In the genomic region with DNA sequence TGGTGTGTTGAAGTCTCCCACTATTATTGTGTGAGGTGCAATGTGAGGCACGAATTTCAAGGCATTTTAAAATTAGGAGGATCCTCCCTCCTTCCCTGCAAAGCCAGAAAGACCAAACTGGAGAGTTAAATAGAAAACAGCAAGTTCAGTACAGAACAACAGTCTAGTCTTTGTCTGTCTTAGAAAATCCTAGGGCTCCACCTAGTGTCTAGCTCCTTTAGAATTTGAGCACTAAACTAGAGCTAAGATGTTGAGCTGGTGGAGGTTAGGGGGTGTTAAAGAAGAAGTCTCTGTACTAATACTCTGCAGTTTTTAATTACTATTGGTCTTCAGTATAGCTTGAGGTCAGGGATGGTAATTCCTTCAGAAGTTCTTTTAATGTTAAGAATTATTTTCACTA, we compare ENCODE assay signal across 10 mouse cellular contexts. TPM values are rescaled to one million over a fixed set of nuclear protein-coding genes. Genes with fewer than 3 reads are reported as not detected.
DNase-seq lines count a peak whose midpoint lies in the region; ATAC-seq lines count a peak whose summit lies in the region.
"Had no signal": no experiment of that assay in that cellular context is flagged by ENCODE, and none has a peak within 500 bp of the region (broad histone marks: within the 10 kb centered on the region; RNA-seq: fewer than 3 reads in every experiment).

No protein-coding gene starts in this region.

- WGBS in embryonic facial prominence, embryonic 11.5 days = 8% methylated on average over 1 of the region's 1 CpGs
- WGBS in embryonic facial prominence, embryonic 10.5 days = 9% methylated on average over 1 of the region's 1 CpGs

- no peak overlapping the region for H3K9ac ChIP-seq in embryonic facial prominence, embryonic 11.5 days (replicated peaks; ENCODE audit: low read length)

- no peak overlapping the region for H3K4me3 ChIP-seq in embryonic facial prominence, embryonic 11.5 days (ENCODE audit: low read depth, low read length)
- no peak overlapping the region for H3K4me3 ChIP-seq in embryonic facial prominence, embryonic 10.5 days

- H3K4me1 ChIP-seq in embryonic facial prominence, embryonic 11.5 days (ENCODE audit: control insufficient read depth, insufficient read depth, low read length) = no peaks in the 10 kb centered on the region
- no peaks in the 10 kb centered on the region for H3K4me1 ChIP-seq in embryonic facial prominence, embryonic 10.5 days

- ATAC-seq in embryonic facial prominence, embryonic 11.5 days (replicated peaks; ENCODE audit: insufficient number of reproducible peaks, low FRiP score, low TSS enrichment, low read depth) = no peak

- no peaks in the 10 kb centered on the region for H3K9me3 ChIP-seq in embryonic facial prominence, embryonic 11.5 days (replicated peaks; ENCODE audit: control insufficient read depth, low read length)
- no peaks in the 10 kb centered on the region for H3K9me3 ChIP-seq in embryonic facial prominence, embryonic 10.5 days

- H3K27ac ChIP-seq in embryonic facial prominence, embryonic 11.5 days (replicated peaks; ENCODE audit: low read depth, low read length) = no peak overlapping the region
- H3K27ac ChIP-seq in embryonic facial prominence, embryonic 10.5 days (replicated peaks) = no peak overlapping the region

- peak; percentile 36 for DNase-seq in embryonic facial prominence, embryonic 11.5 days (ENCODE audit: low spot score)
- no peak for DNase-seq in embryonic facial prominence, embryonic 10.5 days (ENCODE audit: low spot score)
- peak; percentile 10 for DNase-seq in layer of hippocampus, adult 9-11 months
- DNase-seq in layer of hippocampus, postnatal 25 days (ENCODE audit: extremely low spot score in 1 of 2, low spot score in 1 of 2) = no peak
- DNase-seq in A20 (ENCODE audit: low read depth, low spot score) = peak; percentile 36
- DNase-seq in embryo, embryonic 10.5 days (ENCODE audit: low spot score) = peak; percentile 33
- no peak for DNase-seq in frontal cortex, postnatal 14 days (ENCODE audit: low spot score in 2 of 2)
- DNase-seq in adrenal gland, adult 2 months = no peak

- no peak overlapping the region for H3K4me2 ChIP-seq in embryonic facial prominence, embryonic 11.5 days (ENCODE audit: low read depth, low read length)

- H3K36me3 ChIP-seq in embryonic facial prominence, embryonic 11.5 days (replicated peaks; ENCODE audit: control insufficient read depth, insufficient read depth, low read depth, low read length) = no peaks in the 10 kb centered on the region
- H3K36me3 ChIP-seq in embryonic facial prominence, embryonic 10.5 days (replicated peaks) = no peaks in the 10 kb centered on the region

- no peaks in the 10 kb centered on the region for H3K27me3 ChIP-seq in embryonic facial prominence, embryonic 11.5 days (ENCODE audit: control insufficient read depth, insufficient read depth, low read length)
- H3K27me3 ChIP-seq in embryonic facial prominence, embryonic 10.5 days (replicated peaks; ENCODE audit: low read depth, poor library complexity, severe bottlenecking) = no peaks in the 10 kb centered on the region

RNA-seq across cellular contexts. Expression of a gene that starts 58.7 kb away (rescaled TPM):
- polyA plus RNA-seq in embryonic facial prominence, embryonic 11.5 days (2014; fragmentation: Nextera tagmentation; extraction: Ambion mirVana) = not detected in 2 replicates
- polyA plus RNA-seq in embryonic facial prominence, embryonic 10.5 days (2016; fragmentation: Nextera tagmentation; extraction: Ambion mirVana) = not detected in 2 replicates
- not detected for total RNA-seq in layer of hippocampus, postnatal 25 days (2021)
- total RNA-seq in adrenal gland, adult 2 months (2021) = not detected
- polyA plus RNA-seq in adrenal gland, adult 2 months (2012; rRNA removed) = not detected in 2 replicates
- polyA plus RNA-seq: frontal cortex, adult 2 months; limb, embryonic 11.5 days had no signal

Comparison
In these comparisons a context has a peak if more than half of its experiments do, and no peak if none do; other contexts are left out.
1. DNase-seq: peak in embryonic facial prominence, embryonic 11.5 days (single experiment), layer of hippocampus, adult 9-11 months (single experiment), A20 (single experiment) and embryo, embryonic 10.5 days (single experiment); none in embryonic facial prominence, embryonic 10.5 days (single experiment), layer of hippocampus, postnatal 25 days (0 of 2), frontal cortex, postnatal 14 days (0 of 2) and adrenal gland, adult 2 months (single experiment).